Mouse (Mus musculus) liver, postnatal 0 days (tissue): ENCODE results near the gene Tfb1m. TPM values are rescaled to one million over a fixed set of nuclear protein-coding genes. Genes with fewer than 3 reads are reported as not detected.

ENCODE experiments used
- ATAC-seq: fragments of 200-750 bp; cut with Nextera tagmentation; 2 replicates; pipeline ENCODE4 v1.8.0; 2017; ENCODE audit warnings: mild to moderate bottlenecking, moderate library complexity
- DNase-seq: peaks from one replicate; pipeline ENCODE4 v3.0.0-alpha.2; 2016
- H3K27ac ChIP-seq: fragments of 300-500 bp; sonication (generic); 2 replicates; pipeline ENCODE4 v1.5.1; 2014; ENCODE audit warnings: antibody characterized with exemption, moderate library complexity, mild to moderate bottlenecking, low read depth
- H3K27me3 ChIP-seq: fragments of 300-500 bp; sonication (generic); 2 replicates; pipeline ENCODE4 v1.6.1; 2014; ENCODE audit warnings: low read length, control low read depth, mixed read lengths; ENCODE audit not compliant: insufficient read depth
- H3K36me3 ChIP-seq: fragments of 300-500 bp; sonication (generic); replicated peaks from 2 replicates; pipeline ENCODE4 v1.6.1; 2014; ENCODE audit warnings: mild to moderate bottlenecking, control low read depth, low read length, moderate library complexity, mixed read lengths; ENCODE audit not compliant: insufficient read depth
- H3K4me1 ChIP-seq: fragments of 300-500 bp; sonication (generic); 2 replicates; pipeline ENCODE4 v1.6.1; 2014; ENCODE audit warnings: antibody characterized with exemption, mild to moderate bottlenecking, control low read depth; ENCODE audit not compliant: insufficient read depth
- H3K4me2 ChIP-seq: fragments of 300-500 bp; sonication (generic); 2 replicates; pipeline ENCODE4 v1.6.1; 2014; ENCODE audit warnings: low read depth, mild to moderate bottlenecking, low read length, moderate library complexity, mixed read lengths
- H3K4me3 ChIP-seq: fragments of 300-500 bp; sonication (generic); 2 replicates; pipeline ENCODE4 v1.5.1; 2014; ENCODE audit warnings: low read depth, low read length
- H3K9ac ChIP-seq: fragments of 300-500 bp; sonication (generic); replicated peaks from 2 replicates; pipeline ENCODE4 v1.6.1; 2014; ENCODE audit warnings: mild to moderate bottlenecking, moderate library complexity
- H3K9me3 ChIP-seq: fragments of 300-500 bp; sonication (generic); 2 replicates; pipeline ENCODE4 v1.6.1; 2016; ENCODE audit warnings: mild to moderate bottlenecking, control low read depth, low read length, mixed read lengths
- CTCF ChIP-seq: sonication (generic); IDR thresholded peaks from 2 replicates; pipeline ENCODE4 v1.5.1; 2016; ENCODE audit warnings: antibody characterized with exemption, low read depth
- EP300 ChIP-seq: IDR thresholded peaks from 2 replicates; pipeline ENCODE4 v1.6.1; 2016; ENCODE audit warnings: antibody characterized with exemption, low read depth, mild to moderate bottlenecking
- WGBS: fragments of 180-500 bp; shearing (Covaris S2); extraction: QIAGEN DNeasy Blood & Tissue Kit; methylation state at CpG from one replicate; pipeline ENCODE4 v1.1.7; 2014; ENCODE audit not compliant: insufficient replicate concordance; 5-methylcytosine and 5-hydroxymethylcytosine counted together
- polyA plus RNA-seq: library from polyadenylated mRNA; unstranded; fragments of >200 nt; fragmentation: Nextera tagmentation; extraction: Ambion mirVana; gene quantifications from 2 replicates; pipeline ENCODE4 v1.2.1, GENCODE M21; 2015

The Tfb1m gene
- polyA plus RNA-seq, 1 experiment from 2014 or later, result 10.3 TPM

GRCm38 (mm10) chr17:3533425-3533824 is 24.2 kb downstream of the Tfb1m start:
- WGBS, result 29% methylated on average over 1 of the region's 1 CpGs
- no peak for DNase-seq
- H3K27me3 ChIP-seq, result no peaks in the 10 kb centered on the region
- no peaks in the 10 kb centered on the region for H3K4me1 ChIP-seq
- H3K36me3 ChIP-seq, result no peaks in the 10 kb centered on the region; the same call in none of the 2 replicates
- no peak overlapping the region for H3K27ac ChIP-seq
- no peak overlapping the region for H3K4me3 ChIP-seq
- ATAC-seq, result no peak
- H3K9ac ChIP-seq, result no peak overlapping the region
- H3K4me2 ChIP-seq, result no peak overlapping the region
- no peaks in the 10 kb centered on the region for H3K9me3 ChIP-seq
- TF ChIP-seq EP300 (no peak), CTCF (peak; percentile 60)

GRCm38 (mm10) chr17:3532254-3532653 is 25.3 kb downstream of the Tfb1m start, which contains the start of gene Cldn20:
Cldn20 (plus strand) TSS chr17:3532554.
- Histone ChIP-seq H3K27ac (no peak within 1 kb of the TSS), H3K4me2 (no peak within 1 kb of the TSS), H3K9ac (no peak within 1 kb of the TSS), H3K36me3 (no peaks in the 10 kb centered on the region; the same call in none of the 2 replicates), H3K4me1 (no peaks in the 10 kb centered on the region), H3K27me3 (no peaks in the 10 kb centered on the region), H3K9me3 (no peaks in the 10 kb centered on the region), H3K4me3 (no peak within 1 kb of the TSS)
- WGBS, result 89% methylated on average over 4 of the region's 4 CpGs
- ATAC-seq (no peak), DNase-seq (no peak)
- no peak for TF ChIP-seq EP300
- no peak for TF ChIP-seq CTCF

- DNase-seq (no peak), ATAC-seq (no peak)
- H3K27me3 ChIP-seq, result no peaks in the 10 kb centered on the region
- no peak overlapping the region for H3K4me3 ChIP-seq
- H3K4me2 ChIP-seq, result no peak overlapping the region
- H3K9me3 ChIP-seq, result no peaks in the 10 kb centered on the region
- 81% methylated on average over 1 of the region's 1 CpGs for WGBS
- H3K27ac ChIP-seq, result no peak overlapping the region
- H3K36me3 ChIP-seq, result no peaks in the 10 kb centered on the region; the same call in none of the 2 replicates
- H3K4me1 ChIP-seq, result no peaks in the 10 kb centered on the region
- H3K9ac ChIP-seq, result no peak overlapping the region
- TF ChIP-seq CTCF (no peak), EP300 (no peak)
Measured at GRCm38 (mm10) chr17:3531641-3532040, 25.9 kb downstream of the Tfb1m start.

- no peak overlapping the region for H3K4me2 ChIP-seq
- H3K9me3 ChIP-seq, result no peaks in the 10 kb centered on the region
- no peaks in the 10 kb centered on the region for H3K27me3 ChIP-seq
- no peak overlapping the region for H3K9ac ChIP-seq
- no peak for DNase-seq
- H3K27ac ChIP-seq, result no peak overlapping the region
- H3K4me1 ChIP-seq, result no peaks in the 10 kb centered on the region
- H3K36me3 ChIP-seq, result no peaks in the 10 kb centered on the region; the same call in none of the 2 replicates
- no peak overlapping the region for H3K4me3 ChIP-seq
- ATAC-seq, result no peak
- WGBS, result 81% methylated on average over 7 of the region's 7 CpGs
- TF ChIP-seq EP300, result no peak
- TF ChIP-seq CTCF, result no peak
Measured at GRCm38 (mm10) chr17:3530549-3530948, 27.0 kb downstream of the Tfb1m start.

GRCm38 (mm10) chr17:3529523-3529922 is 28.1 kb downstream of the Tfb1m start:
- DNase-seq (no peak), ATAC-seq (no peak)
- Histone ChIP-seq H3K36me3 (no peaks in the 10 kb centered on the region; the same call in none of the 2 replicates), H3K4me2 (no peak overlapping the region), H3K9me3 (no peaks in the 10 kb centered on the region), H3K4me1 (no peaks in the 10 kb centered on the region), H3K27me3 (no peaks in the 10 kb centered on the region), H3K27ac (no peak overlapping the region), H3K4me3 (no peak overlapping the region), H3K9ac (no peak overlapping the region)
- TF ChIP-seq CTCF (no peak), EP300 (no peak)
- 66% methylated on average over 3 of the region's 3 CpGs for WGBS

- no peaks in the 10 kb centered on the region for H3K27me3 ChIP-seq
- 67% methylated on average over 6 of the region's 6 CpGs for WGBS
- H3K4me1 ChIP-seq, result no peaks in the 10 kb centered on the region
- TF ChIP-seq EP300 (no peak), CTCF (no peak)
- no peak overlapping the region for H3K27ac ChIP-seq
- no peak overlapping the region for H3K4me3 ChIP-seq
- no peak for DNase-seq
- no peaks in the 10 kb centered on the region for H3K9me3 ChIP-seq
- no peak for ATAC-seq
- H3K4me2 ChIP-seq, result no peak overlapping the region
- no peak overlapping the region for H3K9ac ChIP-seq
- no peaks in the 10 kb centered on the region; the same call in none of the 2 replicates for H3K36me3 ChIP-seq
Measured at GRCm38 (mm10) chr17:3527841-3528471, 29.6 kb downstream of the Tfb1m start.
